Mouse (Mus musculus) adrenal gland, adult 2 months (tissue): ENCODE data around the gene Atp8b2. TPM values are rescaled to one million over a fixed set of nuclear protein-coding genes. Genes with fewer than 3 reads are reported as not detected.

Experiments used
- DNase-seq: peaks from one replicate; pipeline ENCODE4 v3.0.0; 2021
- long read RNA-seq: library from polyadenylated mRNA; stranded (forward); transcript quantifications from one replicate; pipeline ENCODE4 v2.0.0, GENCODE M21; 2021
- polyA plus RNA-seq: library from polyadenylated mRNA; depleted of rRNA; stranded (reverse); fragments of >200 nt; gene quantifications from 2 replicates; pipeline ENCODE4 v1.2.3, GENCODE M21; 2012; rRNA removed
- total RNA-seq, 2 experiments: library from RNA; stranded (reverse); gene quantifications; 2 replicates each; pipeline ENCODE4 v1.2.3; 2021

The Atp8b2 gene
- 10 to 100 TPM; 31.9 to 40.1 TPM for total RNA-seq
- polyA plus RNA-seq, result 32.5 and 51.2 TPM in 2 replicates
- long read RNA-seq, full-length matches to known transcripts, result 15 of 21 reads
- long read RNA-seq, partial matches to known transcripts, result 6 of 21 reads
- long read RNA-seq, other reads (novel, unspliced or antisense), result 0 of 21 reads

DNA sequence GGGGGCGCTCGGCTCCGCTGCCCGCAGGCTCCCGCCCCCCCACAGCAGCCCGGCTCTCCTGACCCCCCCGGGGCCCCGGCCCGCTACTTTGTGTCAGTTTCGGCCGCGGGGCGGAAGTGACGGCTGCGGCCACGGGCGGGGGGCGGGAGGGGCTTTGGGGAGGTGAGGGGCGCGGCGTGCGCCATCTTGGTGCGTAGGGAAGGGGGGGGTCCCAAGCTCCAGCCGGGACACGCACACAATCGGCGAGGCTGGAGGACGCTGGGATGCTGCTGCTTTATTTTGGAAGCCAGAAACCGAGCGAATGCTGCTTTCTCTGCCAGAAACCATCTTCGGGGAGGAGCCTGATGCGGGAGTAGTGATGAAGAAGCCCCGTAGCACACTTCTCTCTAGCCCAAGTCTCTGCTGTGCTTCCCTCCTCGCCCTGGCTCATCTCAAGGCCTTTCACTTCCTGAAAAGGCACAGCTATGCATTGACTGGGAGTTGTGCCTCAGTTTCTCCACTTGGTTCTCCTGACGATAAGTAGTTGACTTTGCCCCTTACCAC, at the start of gene Atp8b2:
TSS of gene Atp8b2 (minus strand) at position 288 of the 543 bp plus-strand sequence.
- peak; percentile 71 for DNase-seq

DNA sequence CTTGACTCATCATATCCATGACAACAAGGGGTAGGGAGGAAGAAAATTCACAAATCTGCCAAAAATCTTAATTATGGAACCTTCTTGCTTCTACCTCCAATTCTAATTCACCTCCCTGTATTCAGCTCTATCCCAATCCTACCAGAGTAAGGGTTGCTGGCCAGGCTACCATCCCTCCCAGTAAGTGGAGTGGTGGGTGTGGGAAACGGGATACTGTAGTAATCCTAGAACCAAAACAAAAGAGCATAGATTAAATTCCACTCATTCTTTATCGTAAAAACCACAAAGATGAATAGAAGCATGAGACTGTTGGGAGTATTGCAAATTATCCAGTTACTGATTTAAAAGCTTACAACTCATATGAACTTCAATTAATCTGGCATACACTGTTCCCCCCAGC, 47.0 kb upstream of the Atp8b2 start:
- no peak for DNase-seq

DNA sequence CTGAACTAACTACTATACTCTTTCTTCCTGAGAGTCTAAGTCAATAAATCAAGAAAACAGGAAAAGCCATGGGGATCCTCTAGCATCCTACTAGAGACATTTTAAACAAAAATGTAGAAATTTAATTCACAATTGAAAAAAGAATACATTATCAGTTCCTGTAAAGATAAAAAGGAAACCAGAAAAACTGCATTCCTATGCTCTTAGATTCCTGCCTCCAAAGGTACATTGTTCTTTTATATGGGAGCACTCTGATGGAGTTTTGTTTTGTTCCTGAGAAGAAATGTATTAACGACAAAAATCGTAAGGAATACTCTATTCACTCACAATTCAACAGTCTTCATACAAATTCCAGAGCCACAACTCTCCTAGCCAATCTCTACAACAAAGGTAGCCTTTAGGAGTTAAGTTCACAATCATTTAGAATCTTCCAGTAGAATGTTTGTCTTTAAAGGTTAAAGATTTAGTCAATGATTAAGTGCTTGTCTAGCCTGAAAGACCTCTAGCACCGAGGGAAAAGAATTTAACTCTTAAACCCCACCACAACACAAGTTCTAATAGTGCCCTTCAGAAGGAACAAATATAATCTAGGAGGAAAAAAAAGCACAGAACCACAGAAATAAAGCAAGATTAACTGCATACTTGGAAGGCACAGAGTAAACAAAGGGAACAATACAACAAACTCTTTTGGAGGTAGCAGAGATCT, 40.9 kb upstream of the Atp8b2 start:
- no peak for DNase-seq

DNA sequence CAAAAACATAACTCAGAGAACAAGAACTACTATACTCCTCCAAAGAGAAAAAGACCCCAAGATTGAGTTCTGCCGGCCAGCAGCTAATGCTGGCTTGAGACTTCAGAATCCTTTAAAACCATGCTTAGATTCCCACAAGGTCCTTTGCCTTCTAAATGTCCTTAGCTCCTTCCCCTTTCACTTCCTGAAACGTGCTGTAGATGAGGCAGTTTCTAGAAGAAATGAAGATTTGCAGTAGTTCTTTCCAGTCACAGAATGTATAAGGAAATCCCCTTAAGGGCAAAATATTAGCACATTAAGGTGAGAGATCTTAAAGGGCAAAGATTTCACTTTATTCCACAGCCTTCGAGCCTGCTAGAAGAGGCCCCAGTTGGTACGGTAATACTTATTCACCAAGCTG, 36.5 kb upstream of the Atp8b2 start:
- no peak for DNase-seq

DNA sequence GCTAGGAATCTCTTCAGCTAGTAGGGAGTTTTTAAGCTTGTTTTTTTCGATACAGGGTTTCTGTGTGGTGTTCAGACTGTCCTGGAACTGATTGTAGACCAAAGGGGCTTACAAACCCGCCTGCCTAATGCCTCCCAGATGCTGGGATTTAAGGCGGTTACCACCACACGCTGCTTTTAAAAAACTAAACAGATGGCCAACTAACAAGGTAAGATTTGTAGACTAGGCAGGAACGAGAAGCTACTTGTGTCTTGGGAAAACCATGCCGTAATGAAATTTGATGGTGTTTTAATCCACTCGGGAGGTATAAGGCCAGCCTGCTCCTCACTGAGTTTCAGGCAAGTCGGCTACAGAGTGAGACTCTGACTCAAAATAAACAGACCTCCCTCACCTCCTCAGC, 35.8 kb upstream of the Atp8b2 start:
- DNase-seq, result no peak

DNA sequence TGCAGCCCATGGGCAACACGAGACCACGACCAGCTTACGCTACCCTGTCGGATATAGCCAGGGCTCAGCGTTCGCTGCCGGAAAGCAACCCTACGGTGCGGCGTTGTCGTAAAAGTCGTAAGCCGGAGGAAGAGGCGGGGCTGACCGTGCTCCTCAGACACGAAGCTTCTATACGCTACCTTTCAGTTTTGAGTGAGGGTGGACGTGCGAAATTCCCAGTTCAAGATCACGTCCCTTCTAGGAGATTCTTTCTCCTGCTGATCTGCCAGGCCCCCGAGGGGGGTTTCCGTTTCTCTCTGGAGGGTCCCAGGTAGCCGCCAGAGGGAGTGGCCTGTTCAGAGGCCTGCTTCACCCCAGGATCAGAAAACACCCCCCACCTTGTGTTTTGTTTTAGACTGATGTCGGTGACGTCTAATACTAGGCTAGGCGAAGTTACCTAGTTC, 35.3 kb upstream of the Atp8b2 start, which contains the start of gene Hax1:
TSS of gene Hax1 (minus strand) at position 169 of the 443 bp plus-strand sequence.
- DNase-seq, result peak; percentile 95

DNA sequence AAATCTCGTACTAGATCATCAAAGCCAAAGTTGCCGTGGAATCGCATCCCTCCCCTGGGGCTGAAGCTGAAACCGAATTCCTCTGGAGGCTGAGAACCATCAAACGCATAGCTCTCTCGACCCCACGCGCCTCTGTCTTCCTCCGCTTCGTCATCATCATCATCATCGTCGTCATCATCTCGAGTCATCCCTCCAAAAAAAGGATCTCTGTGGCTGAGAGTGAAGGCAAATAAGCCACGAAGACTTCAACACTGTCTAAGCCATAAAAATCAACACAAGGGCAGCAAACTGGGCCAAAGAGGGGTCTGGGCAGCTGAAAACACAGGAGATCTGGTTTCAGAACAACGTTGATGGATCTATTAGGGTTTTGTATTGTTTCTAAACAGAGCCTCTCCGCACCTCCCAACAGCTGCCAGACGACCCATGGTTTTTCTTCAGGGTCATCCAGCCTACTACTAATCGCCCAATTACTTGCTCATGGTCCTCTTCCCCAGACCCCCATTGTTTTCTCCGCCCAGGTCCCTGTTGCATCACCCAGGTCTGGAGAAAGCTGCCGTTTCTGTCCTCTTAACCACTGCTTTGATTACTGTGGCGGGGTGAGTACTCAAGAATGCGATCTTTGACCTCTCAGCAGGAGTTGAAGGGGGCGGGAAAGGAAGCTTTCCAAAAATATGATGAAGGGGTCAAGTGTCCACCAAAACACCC, 34.6 kb upstream of the Atp8b2 start:
- peak; percentile 23 for DNase-seq

DNA sequence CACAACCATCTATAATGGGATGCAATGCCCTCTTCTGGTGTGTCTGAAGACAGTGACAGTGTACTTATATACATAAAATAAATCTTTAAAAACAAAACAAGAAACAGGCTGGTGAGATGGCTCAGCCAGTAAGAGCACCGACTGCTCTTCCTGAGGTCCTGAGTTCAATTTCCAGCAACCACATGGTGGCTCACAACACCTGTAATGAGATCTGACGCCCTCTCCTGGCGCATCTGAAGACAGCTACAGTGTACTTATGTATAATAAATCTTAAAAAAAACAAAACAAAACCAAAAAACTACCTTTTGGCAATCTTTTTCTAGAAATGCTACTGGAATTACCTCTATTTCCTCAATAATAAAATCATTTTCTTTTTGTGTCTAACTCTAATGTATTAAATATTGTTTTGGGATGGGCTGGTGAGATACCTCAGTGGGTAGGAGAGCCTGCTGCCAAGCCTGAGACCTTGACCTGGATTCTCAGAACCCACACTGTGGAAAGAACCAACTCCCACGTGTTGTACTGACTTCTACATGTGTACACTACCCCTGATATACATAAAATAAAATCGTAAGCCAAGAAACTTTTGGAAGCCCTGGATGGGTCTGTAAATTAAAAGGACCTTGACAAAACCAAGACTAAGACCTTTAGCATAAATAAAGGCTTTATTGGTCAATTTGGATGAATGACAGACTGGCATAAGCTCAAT, 31.7 kb upstream of the Atp8b2 start:
- peak; percentile 50 for DNase-seq

DNA sequence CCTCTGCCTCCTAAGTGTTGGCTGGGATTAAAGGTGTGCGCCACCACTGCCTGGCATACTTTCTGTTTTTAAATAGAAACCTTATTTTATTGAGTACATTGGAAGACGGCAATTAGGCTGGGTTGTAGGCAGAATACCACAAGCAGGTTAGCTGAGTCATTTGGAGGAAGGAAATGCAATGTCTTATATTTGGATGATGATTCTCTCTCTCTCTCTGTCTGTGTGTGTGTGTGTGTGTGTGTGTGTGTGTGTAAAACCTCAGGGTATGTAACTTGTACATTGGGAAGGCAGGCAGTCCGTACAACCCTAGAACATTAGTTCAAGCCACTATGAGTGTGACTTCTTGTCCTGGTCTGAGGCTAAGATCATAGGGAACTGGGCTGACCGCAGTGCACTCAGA, 24.5 kb upstream of the Atp8b2 start:
- no peak for DNase-seq

DNA sequence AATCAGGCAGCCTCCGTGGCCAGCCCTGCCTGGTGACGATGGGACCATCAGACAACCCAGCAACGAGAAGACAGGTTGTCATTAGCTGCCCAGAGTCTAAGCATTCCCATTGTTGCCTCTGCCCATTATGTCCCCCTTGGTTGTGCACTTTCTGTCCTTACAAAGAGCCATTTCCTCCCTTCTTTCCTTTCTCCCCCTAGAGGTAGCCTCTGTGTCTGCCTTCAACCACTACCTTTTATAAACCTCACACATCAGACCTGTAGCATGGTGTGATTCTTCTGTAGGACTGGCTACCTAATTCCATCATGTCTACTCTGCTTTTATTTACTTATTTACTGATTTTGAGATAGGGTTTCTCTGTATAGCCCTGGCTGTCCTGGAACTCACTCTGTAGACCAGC, 23.9 kb upstream of the Atp8b2 start:
- DNase-seq, result no peak

DNA sequence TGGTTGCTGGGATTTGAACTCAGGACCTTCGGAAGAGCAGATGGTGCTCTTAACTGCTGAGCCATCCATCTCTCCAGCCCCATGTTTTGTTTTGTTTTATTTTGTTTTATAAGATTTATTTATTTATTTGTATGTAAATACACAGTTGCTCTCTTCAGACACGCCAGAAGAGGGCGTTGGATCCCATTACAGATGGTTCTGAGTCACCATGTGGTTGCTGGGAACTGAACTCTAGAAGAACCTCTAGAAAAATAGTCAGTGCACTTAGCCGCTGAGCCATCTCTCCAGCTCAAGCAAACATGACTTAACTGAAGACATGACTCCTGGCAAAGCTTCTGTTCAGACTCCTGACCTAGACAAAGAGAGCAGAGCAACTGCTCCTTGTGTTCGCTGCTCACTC, 19.1 kb upstream of the Atp8b2 start:
- no peak for DNase-seq

DNA sequence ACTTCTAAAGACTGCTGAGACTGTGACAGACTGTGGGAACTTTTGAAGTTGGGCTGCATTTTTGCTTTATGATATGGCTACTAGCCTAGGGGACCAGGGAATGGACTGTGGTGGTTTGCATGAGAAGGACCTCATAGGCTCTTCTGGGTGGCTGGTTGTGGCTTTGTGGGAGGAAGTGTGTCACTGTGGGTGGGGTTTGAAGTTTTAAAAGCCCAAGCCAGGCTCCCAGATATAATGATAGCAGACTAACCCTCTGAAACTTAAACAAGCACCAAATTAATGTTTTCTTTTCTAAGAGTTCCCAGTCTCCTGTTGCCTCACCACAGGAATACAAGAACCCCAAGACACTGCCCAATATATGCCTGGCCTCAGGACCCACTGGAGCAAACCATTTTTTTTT, 13.6 kb upstream of the Atp8b2 start:
- DNase-seq, result no peak

DNA sequence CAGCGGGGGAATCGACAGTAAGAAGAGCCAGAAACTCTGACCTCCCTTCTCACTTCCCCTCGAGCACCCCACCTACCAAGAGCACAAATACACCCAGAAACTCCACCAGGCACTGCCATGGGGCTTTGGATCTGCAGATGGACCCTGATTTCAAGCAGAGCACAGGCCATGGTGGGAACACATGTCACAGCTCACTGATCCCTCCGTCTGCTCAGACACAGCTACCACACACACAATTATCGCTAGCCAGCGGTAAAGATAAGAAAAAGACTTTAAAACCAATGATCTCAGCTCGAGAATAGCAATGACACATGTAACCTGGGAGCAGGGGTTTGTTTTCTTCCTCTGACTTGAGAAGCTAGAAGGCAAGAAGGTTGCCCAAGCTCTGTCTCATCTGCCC, 5.2 kb upstream of the Atp8b2 start:
- no peak for DNase-seq

DNA sequence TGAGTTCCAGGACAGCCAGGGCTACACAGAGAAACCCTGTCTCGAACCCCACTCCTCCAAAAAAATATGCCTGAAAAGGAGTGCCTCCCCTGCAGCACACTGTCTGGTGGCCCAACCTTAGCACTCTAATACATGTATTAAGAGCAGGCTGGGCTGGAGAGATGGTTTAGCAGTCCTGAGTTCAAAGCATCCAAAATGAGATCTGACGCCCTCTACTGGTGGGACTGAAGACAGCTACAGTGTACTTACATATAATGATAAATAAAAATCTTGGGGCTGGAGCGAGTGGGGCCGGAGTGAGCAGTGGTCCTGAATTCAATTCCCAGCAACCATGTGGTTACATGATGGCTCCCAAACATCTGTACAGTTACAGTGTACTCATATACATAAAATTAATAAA, 3.6 kb upstream of the Atp8b2 start:
- DNase-seq, result no peak

DNA sequence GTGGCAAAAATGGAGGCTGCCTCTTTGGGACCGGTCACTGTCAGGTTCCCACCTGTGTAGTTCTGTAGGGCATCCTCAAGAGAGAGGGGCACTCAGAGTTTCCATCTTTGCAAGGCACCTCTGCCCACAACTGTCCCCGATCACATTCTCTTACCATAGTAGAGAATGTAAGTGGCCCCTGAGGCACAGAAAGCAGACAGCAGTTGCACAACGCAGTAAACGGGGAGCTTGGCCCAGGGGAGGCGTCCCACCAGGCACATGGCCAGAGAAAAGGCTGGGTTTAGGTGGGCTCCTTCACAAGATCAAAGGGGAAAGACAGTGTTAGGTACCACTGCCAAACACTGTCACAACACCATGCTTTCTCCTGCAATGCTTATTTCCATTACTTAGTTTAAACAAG, 2.7 kb upstream of the Atp8b2 start:
- DNase-seq, result no peak

DNA sequence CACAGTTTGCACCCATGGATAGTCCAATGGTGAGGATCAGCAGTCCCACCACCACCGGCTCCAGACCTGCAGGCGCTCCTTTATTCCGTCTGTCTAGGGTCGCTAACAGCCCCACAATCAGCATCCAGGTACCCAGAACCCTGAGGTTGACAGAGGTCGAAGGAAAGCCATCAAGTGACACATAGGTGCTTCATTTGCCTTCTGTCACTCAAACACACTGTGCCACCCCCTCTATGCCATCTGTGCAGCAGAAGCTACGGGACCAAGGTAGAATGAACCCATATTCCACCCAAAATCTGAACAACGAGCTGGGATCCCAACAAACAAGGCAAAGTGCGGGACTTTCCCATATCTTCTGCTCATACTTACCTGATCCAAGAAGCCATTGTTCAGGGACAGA, 2.2 kb upstream of the Atp8b2 start:
- no peak for DNase-seq

DNA sequence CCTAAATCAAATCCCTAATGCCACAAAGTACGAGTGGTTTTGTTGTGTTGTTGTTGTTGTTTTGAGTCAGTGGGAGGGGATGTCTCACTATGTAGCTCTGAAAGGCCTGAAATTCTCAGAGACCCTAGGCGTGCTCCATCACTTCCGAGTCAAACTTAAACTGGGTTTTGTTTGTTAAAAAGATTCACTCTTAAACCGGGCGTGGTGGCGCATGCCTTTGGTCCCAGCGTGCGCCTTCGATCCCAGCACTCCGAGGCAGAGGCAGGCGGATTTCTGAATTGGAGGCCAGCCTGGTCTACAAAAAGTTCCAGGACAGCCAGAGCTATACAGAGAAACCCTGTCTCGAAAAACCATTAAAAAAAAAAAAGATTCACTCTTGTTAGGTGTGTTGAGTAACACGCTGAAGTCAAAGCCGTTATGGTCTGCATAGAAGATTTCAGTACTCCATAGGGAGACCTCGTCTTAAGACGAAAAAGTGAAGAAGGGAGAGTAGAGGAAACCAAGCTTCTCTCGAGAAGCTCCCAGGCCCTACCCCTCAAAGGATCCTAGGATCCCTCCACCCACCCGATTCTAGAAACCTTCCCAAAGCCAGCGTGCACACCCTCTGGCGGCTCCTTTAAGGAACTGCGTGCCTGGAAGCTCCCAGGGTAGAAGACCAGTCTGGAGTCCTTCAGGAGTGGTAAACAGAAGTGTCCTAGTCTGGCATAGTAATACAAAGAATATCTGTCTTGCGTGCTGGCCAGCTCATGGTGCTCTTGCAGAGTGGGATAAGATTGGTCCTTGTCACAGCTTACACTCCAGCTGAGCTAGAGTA, 825 bp upstream of the Atp8b2 start:
- DNase-seq, result peak; percentile 74

DNA sequence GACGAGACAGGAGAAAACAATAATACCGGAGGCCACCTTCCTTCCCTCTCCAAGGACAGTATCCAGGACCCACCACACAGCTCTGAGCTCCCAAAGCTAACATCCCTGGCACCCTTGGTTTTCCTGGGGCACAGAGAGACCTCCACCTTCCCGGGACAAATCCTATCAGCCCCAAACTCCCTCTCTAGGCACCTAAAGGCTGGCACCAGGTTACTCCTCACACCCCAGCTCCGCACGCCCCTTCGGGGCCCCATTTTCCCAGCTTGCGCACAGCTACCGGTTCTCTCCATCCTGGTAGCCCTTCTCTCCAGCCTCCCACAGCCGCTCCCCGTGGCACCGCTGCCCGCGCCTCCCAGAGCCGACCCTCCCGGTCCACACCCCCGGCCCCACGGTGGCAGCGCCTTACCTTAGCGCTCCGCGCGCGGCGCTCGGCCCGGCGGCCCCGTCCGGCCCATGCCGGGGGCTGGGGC, 522 bp downstream of the Atp8b2 start:
- no peak for DNase-seq

DNA sequence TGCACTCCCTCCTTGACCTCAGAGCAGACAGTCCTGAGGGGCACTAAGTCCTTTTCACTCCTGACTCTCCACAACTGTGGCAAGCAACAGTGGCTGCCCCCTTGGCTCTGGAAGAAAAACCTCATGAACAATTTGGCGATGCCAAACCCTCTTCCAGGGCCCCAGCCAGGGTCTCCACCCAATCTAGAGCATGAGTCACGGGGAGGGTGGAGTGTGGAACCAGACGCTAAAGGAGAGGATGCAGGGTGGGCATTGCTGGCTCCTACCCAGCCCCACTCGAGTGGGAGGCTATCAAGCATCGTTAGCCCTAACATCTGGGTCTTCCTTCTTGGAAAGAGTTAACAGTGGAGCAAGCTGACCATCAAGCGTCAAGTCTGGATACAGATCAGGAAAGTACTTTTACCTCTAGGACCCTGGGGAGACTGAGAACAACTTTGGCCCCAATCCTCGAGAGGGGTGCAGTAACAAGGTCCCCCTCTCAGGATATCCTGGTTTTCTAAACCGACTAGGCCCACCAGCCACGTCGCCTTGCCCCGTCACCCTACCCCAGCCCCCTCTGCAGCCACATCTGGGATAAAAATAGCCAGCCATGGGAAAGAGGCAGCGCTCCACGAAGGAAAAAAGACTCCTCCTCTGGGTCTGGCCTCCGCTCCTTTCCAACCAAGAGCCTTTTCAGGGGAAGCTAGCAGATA, 1.1 kb downstream of the Atp8b2 start:
- peak; percentile 43 for DNase-seq

DNA sequence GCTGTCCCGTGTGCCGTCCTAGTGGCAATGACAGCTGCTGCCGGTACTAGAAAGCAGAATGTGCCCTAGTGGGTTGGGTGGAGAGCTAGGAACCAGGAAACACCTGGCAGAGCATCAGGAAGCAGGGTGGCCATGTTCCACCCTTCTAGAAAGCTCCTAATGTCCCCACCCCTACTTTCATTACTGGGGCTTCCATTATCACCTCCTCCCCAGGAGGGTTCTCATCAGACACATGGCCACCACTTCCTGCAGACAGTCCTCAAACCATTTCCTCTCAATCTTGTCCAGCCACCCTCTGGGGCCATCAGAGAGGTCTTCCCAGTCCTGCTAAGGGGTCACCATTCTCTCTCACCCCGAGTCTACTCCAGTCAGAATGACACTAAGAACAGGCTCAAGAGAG, 1.9 kb downstream of the Atp8b2 start:
- no peak for DNase-seq

DNA sequence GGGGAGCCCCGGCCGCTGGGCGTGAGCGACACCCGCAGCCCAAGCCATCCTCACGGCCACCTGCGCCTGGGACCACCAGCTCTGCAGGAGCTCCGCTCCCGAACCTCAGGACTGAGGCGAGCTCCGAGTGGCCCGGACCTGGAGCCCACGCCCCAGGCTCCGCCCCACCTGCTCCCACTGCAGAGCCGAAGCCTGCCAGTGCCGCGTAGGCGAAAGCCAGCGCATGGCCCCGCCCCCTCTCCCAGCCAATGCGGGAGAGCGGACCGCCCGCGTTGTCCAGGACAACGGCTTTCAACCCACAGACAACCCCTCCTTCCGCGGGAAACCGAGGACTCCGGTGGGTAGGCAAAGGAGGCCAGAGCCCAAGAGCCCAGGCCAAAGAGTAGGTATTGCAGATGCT, 2.8 kb downstream of the Atp8b2 start:
- peak; percentile 97 for DNase-seq
